Mouse (Mus musculus): ENCODE results near the gene Ptger3. TPM values are rescaled to one million over a fixed set of nuclear protein-coding genes. Genes with fewer than 3 reads are reported as not detected.

Ptger3 gene
- total RNA-seq, 2 experiments from 2014 or later: 4.5 to 7.2 TPM

Other genes starting within 250 kb of the Ptger3 start
- 60.3 and 72.0 TPM in 2 replicates for gene Zranb2, start 32.7 kb upstream of the Ptger3 start, total RNA-seq (2015)
- gene Zranb2, start 32.7 kb upstream of the Ptger3 start, total RNA-seq (2017): 241 and 337 TPM in 2 replicates

All from megakaryocyte progenitor cell, adult 5-6 weeks (primary cell).